Mouse (Mus musculus) kidney, postnatal 4 days (tissue): ENCODE measurements at regions not wholly inside any gene's neighbourhood (a gene's known extent, or its start where the extent isn't known, plus 50 kb on each side); places are given as distances from the start of the nearest gene placed in this dataset.

Experiments
- DNase-seq, 2 experiments: peaks; one replicate each; pipeline ENCODE4 v3.0.0; 2021; ENCODE audit warnings: mixed read lengths in 2 of 2

DNA sequence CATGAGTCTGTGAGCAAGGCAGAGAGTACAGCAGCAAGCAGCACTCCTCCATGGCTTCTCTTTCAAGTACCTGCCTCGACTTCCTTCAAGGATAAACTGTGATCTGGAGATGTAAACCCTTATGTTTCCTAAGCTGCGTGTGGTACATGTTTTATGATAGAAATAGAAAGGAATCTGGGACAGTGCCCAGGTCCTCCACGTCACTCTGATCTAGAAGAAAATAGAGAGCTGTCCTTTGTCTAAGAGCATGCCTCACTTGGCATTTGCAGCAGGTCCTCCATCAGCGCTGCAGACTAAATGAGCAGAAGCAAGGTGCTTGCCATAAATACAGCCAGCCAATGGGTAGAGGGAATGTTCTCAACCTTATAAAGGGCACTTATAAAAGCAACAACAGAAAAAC, 156.3 kb upstream of the Zfp618 start:
- DNase-seq: no peak

- DNase-seq: no peak
Measured at GRCm38 (mm10) chr4:62819889-62820288, 145.5 kb upstream of the Zfp618 start.

DNA sequence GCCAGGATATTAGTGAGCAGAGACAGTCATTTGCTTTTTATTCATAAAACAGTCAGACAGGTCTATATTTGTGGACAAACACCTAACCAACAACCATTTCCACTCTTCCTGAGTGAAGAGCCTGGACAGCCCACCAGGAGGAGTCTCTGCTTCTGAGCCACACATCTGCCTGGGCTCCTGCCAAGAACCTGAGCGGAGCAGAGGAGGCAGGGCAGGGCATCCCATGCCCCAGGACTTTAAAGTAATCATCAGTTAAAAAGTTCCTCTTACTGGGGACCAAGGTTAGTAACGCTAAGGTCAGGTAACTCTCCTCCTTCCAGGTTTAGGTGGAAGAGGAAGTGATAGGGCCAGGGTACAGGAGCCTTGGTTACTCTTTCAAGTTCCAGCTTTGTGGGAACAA, 144.1 kb upstream of the Zfp618 start:
- DNase-seq: peak in 1 of 2 experiments; percentile 24

DNA sequence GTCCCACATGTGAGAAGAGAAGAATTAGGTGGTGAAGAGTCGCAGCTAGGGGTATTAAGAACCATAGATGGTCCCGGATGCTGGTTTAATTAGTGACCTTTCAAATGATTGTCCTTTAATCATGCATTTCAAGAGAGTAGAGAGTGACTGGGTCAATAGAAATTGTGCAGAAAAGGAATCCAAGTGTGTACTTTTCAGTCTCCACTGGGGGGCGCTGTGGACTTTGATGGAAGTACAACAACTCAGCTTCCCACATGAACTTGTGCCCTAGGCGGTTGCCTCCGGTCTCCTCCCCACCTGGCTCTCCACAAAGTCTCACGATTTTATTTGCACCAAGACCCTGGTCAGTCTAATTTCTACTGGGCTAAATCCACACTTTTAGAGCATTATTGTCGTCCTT, 142.8 kb upstream of the Zfp618 start:
- DNase-seq: peak; percentile 90 to 92

GRCm38 (mm10) chr4:62823082-62823481, 142.3 kb upstream of the Zfp618 start:
- no peak for DNase-seq

DNA sequence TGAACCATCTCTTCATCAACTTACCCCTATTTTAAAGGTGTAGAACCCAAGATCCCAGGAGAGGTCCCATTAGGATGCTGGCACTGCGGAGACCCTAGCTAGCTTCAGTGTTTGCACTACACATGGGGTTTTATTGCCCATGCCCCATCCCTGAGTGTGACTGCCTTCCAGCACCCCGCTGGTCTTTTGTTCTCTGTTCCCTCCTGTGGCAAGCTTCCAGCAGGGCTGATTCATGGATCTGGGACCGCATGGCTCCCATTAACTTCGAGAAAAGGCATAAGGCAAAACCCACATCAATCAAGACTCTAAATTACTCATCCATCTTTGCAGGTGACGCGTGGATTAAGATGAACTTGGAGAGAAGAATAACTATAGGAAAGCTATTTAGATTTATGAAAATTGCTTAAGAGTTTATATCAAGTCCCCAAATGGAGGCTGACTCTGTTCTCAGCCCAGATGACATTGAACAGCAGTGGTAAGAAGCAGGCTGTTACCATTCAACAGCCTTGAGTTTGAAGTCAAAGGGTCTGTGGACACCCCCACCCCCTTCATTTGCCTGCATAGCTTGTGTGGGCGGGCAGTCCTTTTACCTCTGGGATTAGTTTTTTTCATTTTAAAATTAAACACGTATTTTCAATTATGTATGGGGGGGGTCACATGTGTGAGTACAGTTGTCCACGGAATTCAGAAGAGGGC, 141.7 kb upstream of the Zfp618 start:
- DNase-seq: peak in 1 of 2 experiments; percentile 22

- no peak for DNase-seq
Measured at GRCm38 (mm10) chr4:62824581-62824980, 140.8 kb upstream of the Zfp618 start.

- no peak for DNase-seq
Measured at GRCm38 (mm10) chr4:62825256-62825655, 140.1 kb upstream of the Zfp618 start.

DNA sequence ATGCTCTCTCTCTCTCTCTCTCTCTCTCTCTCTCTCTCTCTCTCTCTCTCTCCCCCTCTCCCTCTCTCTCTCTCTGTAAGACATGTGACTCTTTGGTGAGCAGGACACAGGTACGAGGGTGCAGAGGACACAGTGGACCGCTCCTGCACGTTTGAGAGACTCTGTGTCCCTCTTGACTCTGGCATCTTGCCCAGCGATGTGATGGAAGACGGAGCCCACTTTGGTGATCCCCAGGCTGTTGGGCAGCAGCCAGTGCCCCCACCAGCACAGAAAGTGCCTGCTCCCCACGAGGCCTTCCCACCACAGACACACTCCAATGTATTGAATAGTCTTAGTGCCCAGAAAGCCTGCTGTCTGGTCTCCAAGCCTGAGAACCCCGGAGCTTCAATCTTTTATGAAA, 136.4 kb upstream of the Zfp618 start:
- no peak for DNase-seq

DNA sequence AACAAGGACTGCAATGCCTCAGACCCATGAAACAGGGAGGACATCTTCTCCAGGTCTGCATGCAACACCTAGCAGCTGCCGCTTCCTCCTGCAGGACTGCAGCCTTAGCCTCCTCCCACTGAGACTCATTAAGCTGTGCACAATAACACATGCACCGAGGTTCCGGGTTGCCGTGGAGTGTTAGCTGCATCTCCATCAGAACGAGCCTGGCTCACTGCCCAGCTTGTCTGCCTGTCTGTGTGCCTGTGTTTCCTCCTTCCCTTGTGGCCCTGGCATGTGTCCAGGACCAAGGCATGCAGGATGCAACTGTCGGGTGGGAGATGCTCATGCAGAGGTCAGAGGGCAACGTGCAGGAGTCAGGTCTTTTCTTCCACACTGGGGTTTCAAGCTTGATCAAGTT, 131.4 kb upstream of the Zfp618 start:
- peak; percentile 81 to 84 for DNase-seq

GRCm38 (mm10) chr4:62836875-62837274, 128.5 kb upstream of the Zfp618 start:
- DNase-seq: peak; percentile 10 to 18

DNA sequence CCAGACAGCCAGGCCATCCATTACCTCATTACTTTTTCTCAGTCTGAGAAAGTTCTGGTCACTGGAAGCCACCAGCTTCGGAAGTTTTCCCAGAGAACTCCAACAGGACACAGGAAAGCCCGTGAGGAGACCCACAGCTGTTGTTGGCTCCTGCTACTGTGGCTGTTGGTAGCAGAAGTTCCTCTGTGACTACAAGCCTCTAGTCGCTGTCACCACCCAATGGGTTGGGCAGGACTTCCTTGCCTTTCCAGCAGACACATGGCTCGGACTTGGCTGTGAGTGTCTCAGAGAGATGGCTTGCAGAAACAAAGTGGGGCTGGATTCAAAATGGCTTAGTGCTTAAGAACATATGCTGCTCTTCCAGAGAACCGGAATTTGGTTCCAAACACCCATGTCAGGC, 114.8 kb upstream of the Zfp618 start:
- DNase-seq: no peak

DNA sequence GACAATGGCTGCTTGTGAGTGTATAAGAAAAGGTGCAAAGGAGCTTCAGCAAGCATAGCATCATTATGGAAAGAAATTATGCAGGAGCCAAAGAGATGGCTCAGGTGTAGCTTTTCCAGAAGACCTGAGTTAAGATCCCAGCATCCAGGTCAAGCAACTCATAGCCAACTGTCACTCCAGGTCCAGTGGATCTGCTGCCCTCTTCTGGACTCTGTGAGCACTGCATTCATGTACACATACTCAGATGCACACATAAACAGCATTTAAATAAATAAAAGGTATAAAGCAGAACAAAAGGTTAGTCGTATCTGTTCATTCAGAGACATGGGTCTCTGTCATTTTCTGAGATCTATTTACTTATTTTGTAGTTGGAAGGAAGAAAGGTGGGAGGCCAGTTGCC, 112.0 kb upstream of the Zfp618 start:
- DNase-seq: peak; percentile 16 to 18

DNA sequence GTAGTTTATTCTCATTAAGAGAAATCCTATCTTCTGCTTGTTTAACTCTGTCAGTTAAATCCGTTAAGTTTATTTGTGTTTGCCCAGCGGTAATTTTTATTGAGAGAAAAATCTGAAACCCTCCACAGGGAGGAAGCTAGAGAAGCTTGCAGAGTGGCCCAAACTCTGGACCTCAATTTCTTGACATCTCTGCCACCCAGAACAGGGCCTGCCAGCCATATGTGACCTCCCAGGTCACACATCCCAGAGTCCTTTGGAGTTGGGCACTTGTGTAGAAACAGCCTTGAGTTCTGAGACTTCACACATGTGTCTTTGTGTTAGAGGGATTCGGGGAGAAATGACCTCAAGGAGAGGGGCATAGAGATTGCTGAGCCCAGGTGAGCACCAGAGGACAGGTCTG, 109.0 kb upstream of the Zfp618 start:
- no peak for DNase-seq

DNA sequence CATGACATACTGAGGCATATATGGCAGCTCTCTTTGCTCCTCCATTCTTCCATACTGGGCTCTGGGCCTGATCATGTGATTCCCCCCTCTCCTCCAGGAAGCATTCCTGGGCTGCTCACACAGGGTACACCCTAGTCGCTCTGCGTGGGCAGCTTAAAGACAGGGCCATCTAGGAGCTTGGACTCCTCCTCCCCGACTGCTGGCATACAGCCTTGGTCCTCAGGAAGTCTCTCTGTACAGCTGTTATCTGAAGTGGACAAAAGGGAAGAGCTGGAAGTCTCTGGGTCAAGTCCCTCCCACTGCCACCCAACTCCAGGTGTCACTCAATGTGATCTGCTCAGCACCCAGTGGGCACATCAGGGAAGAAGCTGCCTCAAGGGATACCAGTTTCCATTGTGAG, 102.6 kb upstream of the Zfp618 start:
- peak in 1 of 2 experiments; percentile 17 for DNase-seq

DNA sequence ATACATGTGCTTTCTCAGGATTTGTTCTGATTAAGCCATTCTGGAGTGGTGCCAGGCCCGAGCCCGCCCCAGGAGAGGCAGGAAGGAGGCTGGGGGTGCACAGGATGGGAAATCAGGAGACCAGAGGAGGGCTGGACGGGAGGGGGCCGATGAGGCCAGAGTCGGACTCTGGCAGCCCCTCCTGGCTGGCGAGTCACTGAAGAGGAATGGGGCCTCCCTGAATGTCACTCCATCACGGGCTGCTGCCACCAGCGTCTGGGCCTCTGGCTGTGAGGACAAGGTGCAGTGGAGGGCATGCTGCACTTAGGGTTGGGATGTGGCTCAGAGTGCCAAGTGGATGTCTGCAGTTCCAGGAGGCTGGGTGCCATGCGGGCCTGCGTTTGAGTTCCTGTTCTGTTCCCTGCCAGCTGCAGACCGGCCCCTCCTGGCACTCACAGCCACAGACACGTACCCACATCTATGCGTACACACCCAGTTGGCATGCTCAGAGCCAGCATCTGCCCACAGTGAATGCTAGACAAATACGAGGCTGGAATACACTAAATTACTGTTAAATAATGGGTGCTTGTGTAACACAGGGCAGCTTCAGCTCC, 94.9 kb upstream of the Zfp618 start:
- peak; percentile 58 to 73 for DNase-seq

DNA sequence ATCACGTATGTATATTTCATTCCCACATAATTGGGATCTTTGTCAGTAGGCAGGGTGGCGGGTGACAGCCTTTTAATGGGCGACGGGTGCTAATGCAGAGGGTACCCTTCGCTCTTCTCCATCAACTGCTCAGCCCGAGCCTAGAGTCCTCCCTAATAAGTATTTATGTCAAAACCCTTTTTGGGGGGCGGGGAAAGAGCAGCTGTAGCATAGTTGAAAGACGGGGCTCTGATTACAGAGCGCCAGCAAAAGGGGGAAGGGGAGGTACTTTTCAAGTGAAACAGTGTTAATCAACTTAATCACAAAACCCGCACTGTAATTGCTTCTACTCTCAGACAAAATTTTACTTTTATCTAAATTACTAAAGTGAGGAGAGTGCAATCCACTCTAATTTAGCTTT, 92.8 kb upstream of the Zfp618 start:
- no peak for DNase-seq

- DNase-seq: no peak
Measured at GRCm38 (mm10) chr4:62873986-62874385, 91.4 kb upstream of the Zfp618 start.

DNA sequence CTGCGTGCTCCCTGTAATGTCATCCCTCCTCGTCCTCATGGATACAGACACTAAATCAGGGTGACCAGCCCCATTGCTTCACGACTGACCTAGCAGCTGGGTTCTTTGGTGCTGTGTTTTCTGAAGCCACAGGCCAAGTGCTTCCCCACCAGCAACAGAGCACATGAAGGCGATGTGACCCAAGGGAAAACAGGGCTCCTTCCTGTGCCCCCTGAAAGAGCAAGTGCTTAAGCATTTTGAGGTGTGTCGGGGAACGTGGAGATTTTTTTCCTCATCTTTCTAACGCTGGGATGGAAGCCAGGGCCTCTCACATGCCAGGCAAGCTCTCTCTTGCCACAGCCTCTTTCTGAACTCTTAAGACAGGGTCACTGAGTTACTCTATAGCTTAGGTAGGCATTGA, 87.3 kb upstream of the Zfp618 start:
- DNase-seq: no peak

DNA sequence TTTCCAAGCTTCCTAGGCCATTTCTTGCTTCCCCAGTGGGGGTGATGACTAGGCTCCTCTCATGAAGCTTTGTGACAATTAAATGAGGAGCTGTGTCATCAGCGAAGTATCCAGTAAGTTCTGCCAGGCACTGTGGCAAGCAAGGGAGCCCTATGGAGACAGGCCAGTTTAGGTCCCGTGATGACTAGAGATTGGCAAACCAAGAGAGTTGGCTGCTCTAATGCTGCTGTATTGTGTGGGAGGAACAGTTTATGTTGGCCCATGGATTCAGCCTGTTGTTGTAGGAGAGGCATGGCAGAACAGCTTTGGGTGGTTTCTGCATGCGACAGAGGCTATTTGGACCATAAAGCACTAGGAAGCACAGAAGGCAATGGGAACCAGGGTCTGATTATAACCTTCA, 86.4 kb upstream of the Zfp618 start:
- DNase-seq: no peak

DNA sequence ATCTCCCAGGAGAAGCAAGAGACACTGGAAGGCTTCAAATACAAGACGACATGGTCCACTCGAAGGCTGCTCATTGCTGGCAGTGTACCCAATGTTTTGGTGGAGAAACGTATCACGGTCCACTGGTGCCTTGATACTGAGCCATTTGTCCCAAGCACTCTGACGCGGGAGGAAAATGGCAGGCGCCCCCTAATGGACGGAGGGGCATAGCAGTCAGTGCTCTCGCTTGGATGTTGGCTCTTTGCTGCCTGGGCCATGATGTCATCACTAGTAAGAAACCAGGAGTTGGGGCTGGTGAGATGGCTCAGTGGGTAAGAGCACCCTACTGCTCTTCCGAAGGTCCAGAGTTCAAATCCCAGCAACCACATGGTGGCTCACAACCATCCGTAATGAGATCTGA, 83.5 kb upstream of the Zfp618 start:
- DNase-seq: no peak

GRCm38 (mm10) chr4:62882276-62882675, 83.1 kb upstream of the Zfp618 start:
- no peak for DNase-seq

- DNase-seq: no peak
Measured at GRCm38 (mm10) chr4:62888736-62889135, 76.6 kb upstream of the Zfp618 start.

- DNase-seq: peak; percentile 49 to 57
Measured at GRCm38 (mm10) chr4:62889708-62890107, 75.7 kb upstream of the Zfp618 start.
